Mouse (Mus musculus) hindbrain, embryonic 14.5 days (tissue): ENCODE results near the gene Fam219a. TPM values are rescaled to one million over a fixed set of nuclear protein-coding genes. Genes with fewer than 3 reads are reported as not detected.

ENCODE experiments used
- ATAC-seq: fragments of 200-750 bp; cut with Nextera tagmentation; 2 replicates; pipeline ENCODE4 v1.8.0; 2017; ENCODE audit warnings: moderate number of reproducible peaks, mild to moderate bottlenecking, moderate TSS enrichment, moderate library complexity; ENCODE audit not compliant: low FRiP score
- DNase-seq: peaks from one replicate; pipeline ENCODE4 v3.0.0-alpha.2; 2015; ENCODE audit warnings: low spot score
- H3K27ac ChIP-seq: fragments of 300-500 bp; sonication (generic); 2 replicates; pipeline ENCODE4 v1.5.1; 2014; ENCODE audit warnings: mild to moderate bottlenecking, moderate library complexity
- H3K27me3 ChIP-seq: fragments of 300-500 bp; sonication (generic); 2 replicates; pipeline ENCODE4 v1.6.1; 2014; ENCODE audit warnings: mild to moderate bottlenecking, low read length, mixed read lengths; ENCODE audit not compliant: control insufficient read depth, insufficient read depth
- H3K36me3 ChIP-seq: fragments of 300-500 bp; sonication (generic); replicated peaks from 2 replicates; pipeline ENCODE4 v1.6.1; 2014; ENCODE audit not compliant: control insufficient read depth, insufficient read depth
- H3K4me1 ChIP-seq: fragments of 300-500 bp; sonication (generic); replicated peaks from 2 replicates; pipeline ENCODE4 v1.6.1; 2014; ENCODE audit warnings: antibody characterized with exemption, low read length, mixed read lengths; ENCODE audit not compliant: control insufficient read depth, insufficient read depth
- H3K4me2 ChIP-seq: fragments of 300-500 bp; sonication (generic); replicated peaks from 2 replicates; pipeline ENCODE4 v1.6.1; 2014; ENCODE audit warnings: mild to moderate bottlenecking, moderate library complexity
- H3K4me3 ChIP-seq: fragments of 300-500 bp; sonication (generic); replicated peaks from 2 replicates; pipeline ENCODE4 v1.5.1; 2014; ENCODE audit warnings: mild to moderate bottlenecking, low read length
- H3K9ac ChIP-seq: fragments of 300-500 bp; sonication (generic); 2 replicates; pipeline ENCODE4 v1.6.1; 2014
- H3K9me3 ChIP-seq: fragments of 300-500 bp; sonication (generic); 2 replicates; pipeline ENCODE4 v1.6.1; 2016; ENCODE audit warnings: low read length; ENCODE audit not compliant: control insufficient read depth
- WGBS: fragments of 180-500 bp; shearing (Covaris S2); extraction: QIAGEN DNeasy Blood & Tissue Kit; methylation state at CpG from one replicate; pipeline ENCODE4 v1.1.7; 2014; 5-methylcytosine and 5-hydroxymethylcytosine counted together
- polyA plus RNA-seq: library from polyadenylated mRNA; unstranded; fragments of >200 nt; fragmentation: Nextera tagmentation; extraction: Ambion mirVana; gene quantifications from 2 replicates; pipeline ENCODE4 v1.2.1, GENCODE M21; 2014

Gene Fam219a
- polyA plus RNA-seq, 1 experiment from 2014 or later = 23.5 TPM

DNA sequence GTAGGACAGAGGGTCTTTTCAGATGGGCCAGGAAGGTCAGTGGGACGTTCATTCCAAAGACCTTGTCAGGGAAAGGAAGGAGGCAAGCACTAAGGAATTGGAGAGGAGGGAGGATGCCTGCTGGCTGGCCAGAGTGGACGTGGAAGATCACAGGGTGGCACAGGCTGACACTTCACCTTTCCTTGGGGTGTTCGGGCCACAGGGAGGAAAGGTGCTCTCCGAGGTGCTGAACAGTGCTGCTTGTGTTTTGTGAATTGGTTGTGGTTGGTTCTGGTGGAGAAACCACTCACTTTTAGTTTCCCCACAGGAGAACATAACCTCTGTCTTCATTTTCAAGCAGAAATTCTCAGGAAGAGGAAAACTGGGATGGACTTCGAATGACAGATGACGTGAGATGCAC, 36.9 kb downstream of the Fam219a start:
- H3K9ac ChIP-seq = no peak overlapping the region
- ATAC-seq = no peak
- H3K4me1 ChIP-seq = peaks cover 18% of the 10 kb centered on the region
- H3K27ac ChIP-seq = no peak overlapping the region
- H3K36me3 ChIP-seq = no peaks in the 10 kb centered on the region
- no peaks in the 10 kb centered on the region for H3K9me3 ChIP-seq
- no peaks in the 10 kb centered on the region for H3K27me3 ChIP-seq
- 37% methylated on average over 6 of the region's 6 CpGs for WGBS
- H3K4me2 ChIP-seq = no peak overlapping the region
- H3K4me3 ChIP-seq = no peak overlapping the region
- no peak for DNase-seq

DNA sequence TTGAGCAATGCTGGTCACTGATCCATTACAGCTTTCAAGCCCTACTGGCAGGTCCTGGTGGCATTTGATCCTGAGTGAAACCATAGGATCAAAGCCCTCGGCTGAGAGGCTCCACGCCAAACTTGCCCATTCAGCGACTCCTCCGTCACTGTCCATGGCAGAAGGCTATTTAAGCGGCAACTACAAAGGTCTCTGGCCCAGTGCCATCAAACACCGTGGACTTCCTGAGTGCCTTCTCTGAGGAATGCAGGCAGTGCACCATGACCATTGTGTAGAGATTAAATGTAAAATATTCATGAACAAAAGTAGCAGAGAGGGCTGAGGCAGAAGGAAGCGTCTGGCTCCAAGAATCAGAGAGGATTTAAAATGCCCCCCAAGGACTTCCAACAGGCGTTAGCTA, 41.3 kb downstream of the Fam219a start:
- Histone ChIP-seq H3K27me3 (no peaks in the 10 kb centered on the region), H3K9me3 (no peaks in the 10 kb centered on the region), H3K9ac (no peak overlapping the region), H3K27ac (peak overlapping the region; percentile 38; the same call in 1 of the 2 replicates), H3K36me3 (no peaks in the 10 kb centered on the region), H3K4me3 (no peak overlapping the region), H3K4me2 (no peak overlapping the region), H3K4me1 (peaks cover 35% of the 10 kb centered on the region)
- 13% methylated on average over 8 of the region's 8 CpGs for WGBS
- peak; percentile 51 for DNase-seq
- 0 out of 2 replicates have a peak, but pooled peaks have one; percentile 19 for ATAC-seq

DNA sequence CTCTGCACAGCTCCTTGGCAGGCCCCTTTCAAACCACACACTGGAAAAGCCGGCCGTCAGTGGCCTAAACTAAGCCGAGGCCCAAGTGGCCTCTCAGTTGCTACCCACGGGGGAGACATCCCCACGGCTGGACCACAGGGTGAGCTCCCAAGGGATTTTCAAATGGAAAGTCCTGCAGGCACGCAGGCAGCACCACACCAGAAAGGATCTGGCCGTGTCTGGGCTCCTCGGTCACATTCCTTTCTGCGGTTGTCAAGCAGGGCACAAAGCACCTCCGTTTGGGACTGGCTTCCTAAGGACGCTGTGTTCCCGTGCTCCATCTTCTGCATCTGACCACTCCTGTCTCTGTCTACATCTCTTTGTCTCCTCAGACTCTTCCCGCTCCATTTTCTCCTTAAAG, 42.3 kb downstream of the Fam219a start:
- ATAC-seq (no peak), DNase-seq (no peak)
- peak overlapping the region; percentile 1; the same call in 1 of the 2 replicates for H3K27ac ChIP-seq
- 14% methylated on average over 13 of the region's 13 CpGs for WGBS
- no peaks in the 10 kb centered on the region for H3K27me3 ChIP-seq
- H3K4me2 ChIP-seq = no peak overlapping the region
- 0 out of 2 replicates have a peak, but pooled peaks cover 5% of the 10 kb centered on the region for H3K36me3 ChIP-seq
- no peaks in the 10 kb centered on the region for H3K9me3 ChIP-seq
- no peak overlapping the region for H3K4me3 ChIP-seq
- peaks cover 35% of the 10 kb centered on the region for H3K4me1 ChIP-seq
- H3K9ac ChIP-seq = peak overlapping the region; percentile 24; the same call in 1 of the 2 replicates

DNA sequence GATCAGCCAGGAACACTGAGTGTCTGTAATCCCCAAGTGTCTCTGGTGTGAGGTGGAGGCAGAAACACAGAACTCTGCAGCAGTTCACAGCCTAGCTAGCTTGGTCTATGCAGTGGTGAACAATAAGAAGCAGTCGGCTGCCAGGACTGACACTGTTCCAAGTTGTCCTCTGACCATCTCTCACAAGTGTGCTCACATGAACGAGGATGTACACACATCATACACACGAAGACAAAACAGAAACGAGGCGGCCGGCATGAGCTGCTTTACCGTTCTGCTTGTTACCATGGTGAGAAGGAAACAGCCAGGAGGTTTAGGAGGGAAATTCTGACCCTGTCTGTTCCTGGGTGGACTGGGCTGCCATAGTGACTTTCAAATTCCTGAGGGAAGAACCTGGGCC, 42.8 kb downstream of the Fam219a start:
- Histone ChIP-seq H3K36me3 (peaks cover 7% of the 10 kb centered on the region), H3K9ac (peak overlapping the region; percentile 24), H3K4me3 (no peak overlapping the region), H3K4me2 (no peak overlapping the region), H3K9me3 (no peaks in the 10 kb centered on the region), H3K27ac (no peak overlapping the region), H3K27me3 (no peaks in the 10 kb centered on the region), H3K4me1 (peaks cover 35% of the 10 kb centered on the region)
- ATAC-seq = no peak
- 11% methylated on average over 7 of the region's 7 CpGs for WGBS
- DNase-seq = no peak

DNA sequence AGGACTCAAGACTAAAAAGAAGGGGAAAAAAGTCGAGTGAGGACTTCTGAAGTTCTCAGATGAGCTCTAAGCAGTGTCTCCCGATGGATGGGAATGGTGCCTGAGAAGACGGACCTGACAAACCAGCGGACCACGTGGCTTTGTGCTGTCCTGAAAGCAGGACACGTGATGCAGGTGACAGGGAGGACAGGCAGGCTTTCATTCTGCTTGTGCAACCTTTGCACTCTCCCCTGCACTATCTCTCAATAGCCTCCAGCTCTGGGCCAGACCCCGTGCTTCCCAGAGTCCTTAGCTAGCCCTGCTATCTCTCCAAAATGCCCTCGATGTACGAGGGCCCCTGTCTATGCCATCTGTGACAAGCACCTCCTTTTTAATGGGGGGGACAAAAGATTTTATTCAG, 44.5 kb downstream of the Fam219a start:
- peaks cover 31% of the 10 kb centered on the region for H3K4me1 ChIP-seq
- no peak overlapping the region for H3K9ac ChIP-seq
- no peak overlapping the region for H3K4me3 ChIP-seq
- peaks cover 10% of the 10 kb centered on the region for H3K36me3 ChIP-seq
- ATAC-seq = no peak
- no peak for DNase-seq
- no peaks in the 10 kb centered on the region for H3K27me3 ChIP-seq
- WGBS = 71% methylated on average over 9 of the region's 9 CpGs
- H3K4me2 ChIP-seq = no peak overlapping the region
- H3K27ac ChIP-seq = no peak overlapping the region
- H3K9me3 ChIP-seq = no peaks in the 10 kb centered on the region

DNA sequence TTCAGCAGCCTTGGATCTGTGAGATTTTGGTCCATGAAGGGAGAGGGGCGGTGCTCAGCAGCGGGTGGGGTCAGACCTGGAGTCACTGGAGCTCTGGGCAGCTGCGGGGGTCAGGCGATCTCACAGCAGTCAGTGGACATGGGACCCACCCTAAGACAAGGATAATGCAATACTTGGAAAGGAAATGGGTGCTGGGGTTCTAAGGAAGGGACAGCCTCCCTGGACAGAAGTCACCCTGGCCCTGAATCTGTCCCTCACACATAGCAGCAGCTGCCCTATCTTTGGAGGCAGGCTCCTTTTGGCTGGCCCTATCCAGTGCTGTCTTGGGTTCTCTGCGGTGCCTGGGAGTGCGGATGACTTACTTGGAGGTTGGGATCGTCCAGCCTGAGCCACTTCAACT, 45.5 kb downstream of the Fam219a start:
- DNase-seq (no peak), ATAC-seq (no peak)
- peaks cover 14% of the 10 kb centered on the region for H3K36me3 ChIP-seq
- H3K27me3 ChIP-seq = no peaks in the 10 kb centered on the region
- no peaks in the 10 kb centered on the region for H3K9me3 ChIP-seq
- peaks cover 31% of the 10 kb centered on the region for H3K4me1 ChIP-seq
- H3K9ac ChIP-seq = no peak overlapping the region
- no peak overlapping the region for H3K4me2 ChIP-seq
- no peak overlapping the region for H3K27ac ChIP-seq
- 81% methylated on average over 7 of the region's 7 CpGs for WGBS
- H3K4me3 ChIP-seq = no peak overlapping the region

DNA sequence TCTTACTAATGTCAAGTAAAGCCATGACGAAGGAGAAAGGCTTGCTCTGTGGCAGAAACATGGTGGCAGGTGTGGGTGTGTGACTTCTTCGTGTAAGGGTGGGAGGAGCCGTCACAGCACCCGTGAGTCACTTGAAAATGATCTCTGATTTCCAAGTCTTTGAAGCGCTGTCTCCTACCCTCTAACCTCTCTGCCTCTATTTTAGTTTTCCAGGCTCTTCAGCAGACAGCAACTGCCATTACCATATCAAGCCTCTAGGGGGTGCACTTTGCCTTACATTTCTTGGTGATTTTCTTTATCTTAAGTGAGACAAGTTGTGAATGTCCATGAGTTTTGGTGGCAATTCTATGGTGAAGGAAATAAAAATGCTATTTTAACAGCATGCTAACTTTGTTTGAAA, 46.5 kb downstream of the Fam219a start:
- H3K9ac ChIP-seq = no peak overlapping the region
- WGBS = 52% methylated on average over 5 of the region's 5 CpGs
- peak; percentile 82 for DNase-seq

DNA sequence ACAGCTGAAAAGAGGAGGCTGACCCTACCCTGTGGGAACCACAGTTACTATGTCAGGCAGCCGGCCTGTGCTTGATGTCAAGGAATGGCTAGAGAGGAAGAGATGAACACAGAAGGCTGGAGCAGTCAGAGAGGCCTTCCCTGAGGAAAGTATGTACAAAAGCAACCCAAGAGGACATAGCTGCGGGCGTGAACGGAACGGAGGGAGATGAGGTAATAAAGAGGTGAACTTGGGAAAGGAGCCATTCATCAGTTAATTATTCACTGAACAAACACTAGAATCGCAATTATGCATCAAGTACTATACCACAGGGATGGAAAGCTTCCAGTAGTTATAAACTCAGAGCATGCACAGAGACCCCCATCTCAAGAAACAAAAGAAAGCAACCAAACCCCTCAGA, 47.2 kb downstream of the Fam219a start:
- 78% methylated on average over 6 of the region's 6 CpGs for WGBS

More for the DNA sequence above, 46.5 kb downstream of the Fam219a start:
- Histone ChIP-seq H3K9me3 (no peaks in the 10 kb centered on the region), H3K36me3 (peaks cover 20% of the 10 kb centered on the region), H3K4me2 (no peak overlapping the region), H3K27me3 (no peaks in the 10 kb centered on the region), H3K4me3 (no peak overlapping the region), H3K4me1 (peaks cover 21% of the 10 kb centered on the region), H3K27ac (no peak overlapping the region)
- ATAC-seq = no peak

DNA sequence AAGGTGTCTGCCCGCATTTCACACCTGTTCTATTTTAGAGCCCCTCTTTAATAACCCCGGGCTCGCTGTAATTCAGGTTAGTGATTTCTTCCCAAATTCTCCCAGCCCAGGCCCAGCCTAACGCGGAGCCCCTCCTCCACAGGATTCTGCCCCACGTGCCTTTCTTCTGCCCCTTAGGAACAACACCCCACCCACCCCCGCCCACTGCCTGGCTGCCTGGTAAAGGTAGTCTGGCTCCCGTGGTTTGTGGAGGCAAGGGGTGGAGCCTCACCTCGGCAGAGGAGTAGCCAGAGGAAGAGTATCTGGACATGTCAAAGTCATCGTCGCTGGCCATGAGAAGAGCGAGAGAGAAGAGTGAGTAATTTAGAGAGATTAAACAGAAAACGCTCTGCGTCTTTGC, 48.7 kb downstream of the Fam219a start:
- 52% methylated on average over 14 of the region's 14 CpGs for WGBS
- Histone ChIP-seq H3K27me3 (no peaks in the 10 kb centered on the region), H3K4me1 (no peaks in the 10 kb centered on the region), H3K4me2 (no peak overlapping the region), H3K9me3 (no peaks in the 10 kb centered on the region), H3K4me3 (no peak overlapping the region), H3K27ac (no peak overlapping the region), H3K9ac (no peak overlapping the region), H3K36me3 (peaks cover 20% of the 10 kb centered on the region)
- DNase-seq = no peak
- no peak for ATAC-seq

More for the DNA sequence above, 47.2 kb downstream of the Fam219a start:
- Histone ChIP-seq H3K9me3 (no peaks in the 10 kb centered on the region), H3K4me2 (no peak overlapping the region), H3K4me3 (no peak overlapping the region), H3K4me1 (peaks cover 14% of the 10 kb centered on the region), H3K27me3 (no peaks in the 10 kb centered on the region), H3K27ac (no peak overlapping the region), H3K9ac (no peak overlapping the region), H3K36me3 (peaks cover 20% of the 10 kb centered on the region)
- DNase-seq = no peak
- no peak for ATAC-seq

DNA sequence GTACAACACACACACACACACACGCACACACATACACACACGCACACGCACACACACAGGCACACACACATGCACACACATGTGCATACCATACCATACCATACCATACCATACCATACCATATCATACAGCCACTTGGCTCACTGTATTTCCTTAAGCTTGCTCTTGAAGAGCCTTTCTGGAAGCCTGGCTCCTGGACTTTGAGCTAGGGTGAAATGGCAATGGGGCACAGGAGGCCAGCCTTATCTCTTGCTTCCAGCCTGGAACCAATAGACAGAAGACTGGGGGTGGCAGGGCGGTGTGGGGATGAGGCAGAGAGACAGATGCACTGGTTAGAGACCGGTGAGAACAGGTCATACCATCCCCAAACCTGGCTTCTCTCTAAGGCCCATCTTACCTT, 50.1 kb downstream of the Fam219a start:
- Histone ChIP-seq H3K36me3 (peaks cover 20% of the 10 kb centered on the region), H3K4me3 (no peak overlapping the region), H3K9me3 (no peaks in the 10 kb centered on the region), H3K9ac (no peak overlapping the region), H3K4me1 (no peaks in the 10 kb centered on the region), H3K27ac (no peak overlapping the region), H3K4me2 (no peak overlapping the region), H3K27me3 (no peaks in the 10 kb centered on the region)
- ATAC-seq (no peak), DNase-seq (no peak)
- 96% methylated on average over 5 of the region's 5 CpGs for WGBS
